Mouse (Mus musculus) forebrain, postnatal 0 days (tissue): ENCODE data around the gene Pcif1. TPM values are rescaled to one million over a fixed set of nuclear protein-coding genes. Genes with fewer than 3 reads are reported as not detected.

Experiments used
- ATAC-seq: fragments of 200-750 bp; cut with Nextera tagmentation; 2 replicates; pipeline ENCODE4 v1.8.0; 2017; ENCODE audit warnings: mild to moderate bottlenecking, moderate library complexity
- DNase-seq: peaks from one replicate; pipeline ENCODE4 v3.0.0-alpha.2; 2015
- H3K27ac ChIP-seq: fragments of 300-500 bp; sonication (generic); 2 replicates; pipeline ENCODE4 v1.5.1; 2014; ENCODE audit warnings: low read depth, mild to moderate bottlenecking, antibody characterized with exemption, low read length, moderate library complexity, mixed read lengths
- H3K27me3 ChIP-seq: fragments of 300-500 bp; sonication (generic); 2 replicates; pipeline ENCODE4 v1.6.1; 2014; ENCODE audit warnings: mild to moderate bottlenecking, low read length, mixed read lengths; ENCODE audit not compliant: insufficient read depth
- H3K36me3 ChIP-seq: fragments of 300-500 bp; sonication (generic); 2 replicates; pipeline ENCODE4 v1.6.1; 2014; ENCODE audit warnings: mild to moderate bottlenecking, moderate library complexity; ENCODE audit not compliant: insufficient read depth
- H3K4me1 ChIP-seq: fragments of 300-500 bp; sonication (generic); 2 replicates; pipeline ENCODE4 v1.6.1; 2014; ENCODE audit warnings: antibody characterized with exemption; ENCODE audit not compliant: insufficient read depth
- H3K4me2 ChIP-seq: fragments of 300-500 bp; sonication (generic); 2 replicates; pipeline ENCODE4 v1.6.1; 2014; ENCODE audit warnings: low read depth, mild to moderate bottlenecking, moderate library complexity
- H3K4me3 ChIP-seq: fragments of 300-500 bp; sonication (generic); 2 replicates; pipeline ENCODE4 v1.5.1; 2014; ENCODE audit warnings: low read depth, low read length, mixed read lengths
- H3K9ac ChIP-seq: fragments of 300-500 bp; sonication (generic); 2 replicates; pipeline ENCODE4 v1.6.1; 2014; ENCODE audit warnings: mild to moderate bottlenecking
- H3K9me3 ChIP-seq: fragments of 300-500 bp; sonication (generic); 2 replicates; pipeline ENCODE4 v1.6.1; 2016; ENCODE audit warnings: low read length
- CTCF ChIP-seq: sonication (generic); IDR thresholded peaks from 2 replicates; pipeline ENCODE4 v1.5.1; 2016; ENCODE audit warnings: antibody characterized with exemption, control low read depth, low read depth
- WGBS: fragments of 180-500 bp; shearing (Covaris S2); extraction: QIAGEN DNeasy Blood & Tissue Kit; methylation state at CpG from one replicate; pipeline ENCODE4 v1.1.7; 2014; 5-methylcytosine and 5-hydroxymethylcytosine counted together
- polyA plus RNA-seq: library from polyadenylated mRNA; unstranded; fragments of >200 nt; fragmentation: Nextera tagmentation; extraction: Ambion mirVana; gene quantifications from 2 replicates; pipeline ENCODE4 v1.2.1, GENCODE M21; 2015
- total RNA-seq: library from RNA; depleted of rRNA; stranded (reverse); fragments of >200 nt; gene quantifications from 2 replicates; pipeline ENCODE4 v1.2.3, GENCODE M21; 2014

The Pcif1 gene
- total and polyA plus RNA-seq, 2 experiments from 2014 or later = 82.2 to 104 TPM

- 88% methylated on average over 24 of the region's 24 CpGs for WGBS
- Histone ChIP-seq H3K27ac (no peak overlapping the region), H3K4me1 (no peaks in the 10 kb centered on the region), H3K4me2 (no peak overlapping the region), H3K9me3 (no peaks in the 10 kb centered on the region), H3K9ac (no peak overlapping the region), H3K4me3 (no peak overlapping the region), H3K27me3 (no peaks in the 10 kb centered on the region), H3K36me3 (peaks cover 100% of the 10 kb centered on the region)
- DNase-seq (no peak), ATAC-seq (no peak)
- TF ChIP-seq CTCF = no peak
Measured at GRCm38 (mm10) chr2:164890411-164891049, 11.4 kb downstream of the Pcif1 start.

- no peak for TF ChIP-seq CTCF
- no peak overlapping the region for H3K9ac ChIP-seq
- H3K27ac ChIP-seq = no peak overlapping the region
- no peak overlapping the region for H3K4me3 ChIP-seq
- H3K9me3 ChIP-seq = no peaks in the 10 kb centered on the region
- WGBS = 85% methylated on average over 13 of the region's 13 CpGs
- H3K36me3 ChIP-seq = peaks cover 100% of the 10 kb centered on the region
- ATAC-seq (no peak), DNase-seq (no peak)
- no peaks in the 10 kb centered on the region for H3K27me3 ChIP-seq
- H3K4me1 ChIP-seq = no peaks in the 10 kb centered on the region
- H3K4me2 ChIP-seq = no peak overlapping the region
Measured at GRCm38 (mm10) chr2:164891056-164891834, 12.1 kb downstream of the Pcif1 start.

- TF ChIP-seq CTCF = no peak
- Histone ChIP-seq H3K36me3 (peaks cover 100% of the 10 kb centered on the region), H3K4me3 (no peak overlapping the region), H3K27ac (no peak overlapping the region), H3K9me3 (no peaks in the 10 kb centered on the region), H3K4me1 (no peaks in the 10 kb centered on the region), H3K9ac (no peak overlapping the region), H3K4me2 (no peak overlapping the region), H3K27me3 (no peaks in the 10 kb centered on the region)
- DNase-seq = no peak
- WGBS = 65% methylated on average over 15 of the region's 15 CpGs
- ATAC-seq = no peak
Measured at GRCm38 (mm10) chr2:164891908-164892695, 13.0 kb downstream of the Pcif1 start.

- H3K4me1 ChIP-seq = no peaks in the 10 kb centered on the region
- no peak overlapping the region for H3K9ac ChIP-seq
- TF ChIP-seq CTCF = no peak
- WGBS = 81% methylated on average over 6 of the region's 6 CpGs
- DNase-seq (no peak), ATAC-seq (no peak)
- H3K27me3 ChIP-seq = no peaks in the 10 kb centered on the region
- H3K9me3 ChIP-seq = no peaks in the 10 kb centered on the region
- H3K36me3 ChIP-seq = peaks cover 100% of the 10 kb centered on the region
- H3K4me3 ChIP-seq = no peak overlapping the region
- no peak overlapping the region for H3K4me2 ChIP-seq
- no peak overlapping the region for H3K27ac ChIP-seq
Measured at GRCm38 (mm10) chr2:164892696-164893216, 13.7 kb downstream of the Pcif1 start.

- 62% methylated on average over 5 of the region's 5 CpGs for WGBS
- Histone ChIP-seq H3K4me3 (no peak overlapping the region), H3K9ac (no peak overlapping the region), H3K36me3 (peaks cover 100% of the 10 kb centered on the region), H3K9me3 (no peaks in the 10 kb centered on the region), H3K4me2 (no peak overlapping the region), H3K4me1 (no peaks in the 10 kb centered on the region), H3K27ac (no peak overlapping the region), H3K27me3 (no peaks in the 10 kb centered on the region)
- TF ChIP-seq CTCF = no peak; the same call in 1 of the 2 replicates
- ATAC-seq = no peak
- DNase-seq = no peak
Measured at GRCm38 (mm10) chr2:164894048-164894447, 14.9 kb downstream of the Pcif1 start.

GRCm38 (mm10) chr2:164894644-164895043 lies 15.5 kb downstream of the Pcif1 start:
- Histone ChIP-seq H3K27ac (no peak overlapping the region), H3K9me3 (no peaks in the 10 kb centered on the region), H3K27me3 (no peaks in the 10 kb centered on the region), H3K4me3 (no peak overlapping the region), H3K9ac (no peak overlapping the region), H3K36me3 (peaks cover 100% of the 10 kb centered on the region), H3K4me1 (no peaks in the 10 kb centered on the region), H3K4me2 (no peak overlapping the region)
- 50% methylated on average over 1 of the region's 1 CpGs for WGBS
- no peak for DNase-seq
- TF ChIP-seq CTCF = no peak; the same call in none of the 2 replicates
- no peak; the same call in 1 of the 2 replicates for ATAC-seq
